Mouse (Mus musculus): ENCODE results near the gene Fbxo41.

- TF ChIP-seq CTCF (IDR thresholded peaks at IDR 0.05; ENCODE audit: low read depth, low read length), result no peak
- TF ChIP-seq POLR2A (IDR thresholded peaks at IDR 0.05; ENCODE audit: extremely low read depth, insufficient read depth, low read length), result no peak
These were observed 57.5 kb downstream of the Fbxo41 start for GRCm38 (mm10) chr6:85445286-85445685.

Measured in liver, adult 2 months (tissue).